Mouse (Mus musculus): ENCODE results near the gene Nkx2-2. TPM values are rescaled to one million over a fixed set of nuclear protein-coding genes. Genes with fewer than 3 reads are reported as not detected.

Nkx2-2 gene
- total and polyA plus RNA-seq, 3 experiments, result not detected

GRCm38 (mm10) chr2:147235707-147236290 is 41.8 kb upstream of the Nkx2-2 start:
- Histone ChIP-seq H3K79me2 (replicated peaks; ENCODE audit: control insufficient read depth, extremely low read depth, insufficient read depth, poor library complexity, severe bottlenecking) (no peaks in the 10 kb centered on the region), H3K4me1 (ENCODE audit: control insufficient read depth in 1 of 2, insufficient read depth in 2 of 2) (peaks cover 0 to 5% of the 10 kb centered on the region in 2 experiments; a peak in 1 of 4 replicates), H3K4me3 (replicated peaks in 1 of 3; ENCODE audit: low read depth in 2 of 3, low read length in 2 of 3, poor library complexity in 1 of 3) (no peak overlapping the region), H3K27me3 (replicated peaks) (no peaks in the 10 kb centered on the region), H3K9me3 (replicated peaks; ENCODE audit: low read length) (peaks cover 4% of the 10 kb centered on the region), H3K4me2 (ENCODE audit: insufficient read depth, low read depth, poor library complexity, severe bottlenecking) (no peak overlapping the region), H3K36me3 (replicated peaks in 1 of 2; ENCODE audit: control insufficient read depth in 1 of 2, insufficient read depth in 1 of 2, low read length in 1 of 2) (no peaks in the 10 kb centered on the region), H3K9ac (ENCODE audit: insufficient read depth, low read depth) (no peak overlapping the region), H3K27ac (ENCODE audit: insufficient read depth, low read depth) (no peak overlapping the region)
- in situ Hi-C loops (cut with MboI; ENCODE audit: low pct_ligation_motif_present, low pct_unique_long_range_greater_than_20kb, low sequenced_read_pairs), result no loop called here
- no peak for TF ChIP-seq EP300 (IDR thresholded peaks at IDR 0.05; ENCODE audit: low read length)
- no peak for TF ChIP-seq CHD2 (IDR thresholded peaks at IDR 0.05; ENCODE audit: low read length)
- TF ChIP-seq RAD21 (IDR thresholded peaks at IDR 0.05; ENCODE audit: low read depth, low read length), result no peak
- no peak for DNase-seq (ENCODE audit: extremely low read depth)
- dilution Hi-C loops (cut with MboI; ENCODE audit: extremely low pct_ligation_motif_present, extremely low pct_unique_long_range_greater_than_20kb, low sequenced_read_pairs), result no loop called here

GRCm38 (mm10) chr2:147231175-147231574 is 37.1 kb upstream of the Nkx2-2 start:
- H3K9me3 ChIP-seq (replicated peaks; ENCODE audit: low read length), result peaks cover 4% of the 10 kb centered on the region
- no peak for TF ChIP-seq ETS1 (conservative IDR thresholded peaks at IDR 0.05; ENCODE audit: low read depth, low read length)
- TF ChIP-seq JUN (IDR thresholded peaks at IDR 0.05; ENCODE audit: insufficient read depth, low read depth, low read length), result no peak
- no peak for TF ChIP-seq MAFK (IDR thresholded peaks at IDR 0.05; ENCODE audit: insufficient replicate concordance, low read length)
- no peak for TF ChIP-seq BHLHE40 (IDR thresholded peaks at IDR 0.05; ENCODE audit: low read depth, low read length)
- no peak for TF ChIP-seq EP300 (IDR thresholded peaks at IDR 0.05; ENCODE audit: low read length)
- no peak for TF ChIP-seq TCF12 (IDR thresholded peaks at IDR 0.05; ENCODE audit: low read depth, low read length)
- TF ChIP-seq SMC3 (IDR thresholded peaks at IDR 0.05; ENCODE audit: low read depth, low read length), result no peak
- TF ChIP-seq MAX (IDR thresholded peaks at IDR 0.05; ENCODE audit: low read length), result no peak
- no peak for TF ChIP-seq RAD21 (IDR thresholded peaks at IDR 0.05; ENCODE audit: low read depth, low read length)
- no peak for TF ChIP-seq KAT2A (IDR thresholded peaks at IDR 0.05; ENCODE audit: insufficient replicate concordance, low read length)
- no peak for TF ChIP-seq SIN3A (IDR thresholded peaks at IDR 0.05; ENCODE audit: low read length)
- TF ChIP-seq GABPA (IDR thresholded peaks at IDR 0.05; ENCODE audit: insufficient replicate concordance, low read depth, low read length), result no peak
- no peak for DNase-seq (ENCODE audit: extremely low read depth)
- no peak overlapping the region for H3K27ac ChIP-seq (ENCODE audit: insufficient read depth, low read depth)
- H3K27me3 ChIP-seq (replicated peaks), result no peaks in the 10 kb centered on the region
- H3K4me3 ChIP-seq (replicated peaks in 1 of 3; ENCODE audit: low read depth in 2 of 3, low read length in 2 of 3, poor library complexity in 1 of 3), result no peak overlapping the region
- H3K36me3 ChIP-seq (replicated peaks in 1 of 2; ENCODE audit: control insufficient read depth in 1 of 2, insufficient read depth in 1 of 2, low read length in 1 of 2), result no peaks in the 10 kb centered on the region
- no peak overlapping the region for H3K9ac ChIP-seq (ENCODE audit: insufficient read depth, low read depth)
- peaks cover 0 to 5% of the 10 kb centered on the region in 2 experiments; a peak in 1 of 4 replicates for H3K4me1 ChIP-seq (ENCODE audit: control insufficient read depth in 1 of 2, insufficient read depth in 2 of 2)
- in situ Hi-C loops (cut with MboI; ENCODE audit: low pct_ligation_motif_present, low pct_unique_long_range_greater_than_20kb, low sequenced_read_pairs), result no loop called here
- dilution Hi-C loops (cut with MboI; ENCODE audit: extremely low pct_ligation_motif_present, extremely low pct_unique_long_range_greater_than_20kb, low sequenced_read_pairs), result no loop called here
- H3K79me2 ChIP-seq (replicated peaks; ENCODE audit: control insufficient read depth, extremely low read depth, insufficient read depth, poor library complexity, severe bottlenecking), result no peaks in the 10 kb centered on the region
- no peak overlapping the region for H3K4me2 ChIP-seq (ENCODE audit: insufficient read depth, low read depth, poor library complexity, severe bottlenecking)
